Mouse (Mus musculus): Measurements from ENCODE around the gene Bpifb4.

Bpifb4 gene

DNA sequence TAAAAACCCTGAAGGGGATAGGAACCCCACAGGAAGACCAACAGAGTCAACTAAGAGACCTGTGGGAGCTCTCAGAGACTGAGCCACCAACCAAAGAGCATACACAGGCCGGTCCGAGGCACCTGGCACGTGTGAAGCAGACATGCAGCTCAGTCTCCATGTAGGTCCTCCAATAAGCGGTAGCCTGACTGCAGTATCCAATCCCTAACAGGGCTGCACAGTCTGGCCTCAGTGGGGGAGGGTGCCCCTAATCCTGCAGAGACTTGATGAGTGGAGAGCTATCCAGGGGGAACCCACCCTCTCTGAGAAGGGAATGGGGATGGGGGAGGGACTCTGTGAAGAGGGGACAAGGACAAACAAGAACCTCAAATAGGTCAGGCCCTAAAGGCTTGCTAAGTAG is 67.7 kb downstream of the Bpifb4 start:
- DNase-seq: no peak

DNA sequence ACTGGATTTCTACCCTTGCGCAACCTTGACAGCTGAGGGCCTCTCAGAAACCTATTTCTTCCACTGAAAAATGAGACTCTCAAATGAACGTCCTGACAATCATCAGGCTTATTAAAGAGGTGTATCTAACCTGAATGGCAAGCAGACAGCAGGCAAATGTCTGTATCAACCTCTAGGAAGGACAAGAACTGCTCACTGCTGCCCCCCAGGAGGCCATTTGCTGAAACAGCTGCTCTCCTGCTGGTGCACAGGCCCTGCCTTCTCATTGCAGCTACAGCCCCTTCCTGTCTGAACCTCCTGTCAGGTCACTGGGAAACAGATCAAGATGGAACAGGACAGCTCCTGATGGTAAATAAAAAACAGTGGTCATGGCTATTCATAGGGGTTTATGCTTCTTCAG is 68.3 kb downstream of the Bpifb4 start:
- DNase-seq: no peak

DNA sequence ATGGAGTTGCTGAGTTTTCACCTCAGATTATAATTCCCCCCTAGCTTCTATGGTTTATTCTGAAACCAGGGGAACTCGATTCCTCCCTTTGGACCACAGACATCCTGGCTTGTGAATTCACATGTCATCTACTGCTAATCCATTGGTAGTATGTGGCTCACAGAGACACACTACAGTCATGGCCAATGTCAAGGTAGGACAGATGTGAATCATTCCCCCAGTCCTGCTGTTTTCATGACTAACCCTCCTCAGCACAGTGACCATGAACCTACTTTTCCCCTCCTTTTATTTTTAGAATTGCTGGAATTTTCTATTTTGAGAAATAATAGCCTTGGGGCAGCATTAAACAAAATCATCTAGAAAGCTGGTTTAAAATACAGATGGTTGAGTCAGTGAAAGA is 69.4 kb downstream of the Bpifb4 start:
- DNase-seq: no peak

DNA sequence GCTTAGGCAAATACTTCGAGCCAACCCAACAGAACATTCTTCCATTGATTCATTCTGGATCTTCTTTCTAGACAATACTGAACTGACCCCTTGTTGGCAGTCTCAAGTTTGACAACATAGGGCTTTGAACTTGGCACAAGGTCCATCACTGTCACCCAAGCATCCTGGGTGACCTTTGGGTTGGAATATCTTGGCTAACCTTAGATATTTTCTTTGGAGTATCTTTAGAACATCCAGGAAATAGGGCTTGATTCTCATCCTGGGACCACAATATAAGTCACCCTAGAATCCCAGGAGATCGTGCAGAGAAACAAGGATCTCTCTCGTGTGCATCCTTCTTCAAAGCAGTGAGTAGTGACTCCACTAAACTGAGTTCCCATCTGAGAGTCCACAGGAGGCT is 70.0 kb downstream of the Bpifb4 start, which contains the start of gene Bpifa2:
Gene Bpifa2, plus strand, starts transcription at position 301 of the 400 bp plus-strand sequence.
- no peak for DNase-seq

Measured in spleen, adult 18-20 months (tissue).